Mouse (Mus musculus) cerebellum, adult 11-12 months (tissue): ENCODE measurements around the gene Gm20388.

Experiments used
- DNase-seq: peaks from one replicate; pipeline ENCODE4 v3.0.0; 2022

The Gm20388 gene

GRCm38 (mm10) chr8:120178124-120178514 is 267.5 kb downstream of the Gm20388 start:
- DNase-seq = no peak

DNA sequence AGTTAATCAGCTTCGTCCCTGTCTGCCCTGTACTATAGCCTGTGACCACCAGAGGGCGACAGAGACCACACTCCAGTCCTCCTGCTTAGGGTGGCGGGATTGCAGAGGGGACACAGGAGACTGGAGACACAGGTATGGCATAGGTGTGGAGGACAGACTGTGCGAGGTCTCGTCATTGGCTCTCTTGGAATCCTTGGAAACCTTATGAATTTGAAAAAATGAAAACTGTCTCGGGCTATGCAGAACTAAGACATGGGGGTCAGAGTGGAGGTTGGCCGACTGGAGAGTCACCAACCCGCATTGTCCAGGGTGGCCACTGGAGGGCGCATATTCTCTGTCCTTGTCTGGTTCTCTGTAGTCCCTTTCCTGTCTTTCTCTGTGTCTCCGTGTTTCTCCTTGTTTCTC is 268.4 kb downstream of the Gm20388 start:
- peak; percentile 85 for DNase-seq

DNA sequence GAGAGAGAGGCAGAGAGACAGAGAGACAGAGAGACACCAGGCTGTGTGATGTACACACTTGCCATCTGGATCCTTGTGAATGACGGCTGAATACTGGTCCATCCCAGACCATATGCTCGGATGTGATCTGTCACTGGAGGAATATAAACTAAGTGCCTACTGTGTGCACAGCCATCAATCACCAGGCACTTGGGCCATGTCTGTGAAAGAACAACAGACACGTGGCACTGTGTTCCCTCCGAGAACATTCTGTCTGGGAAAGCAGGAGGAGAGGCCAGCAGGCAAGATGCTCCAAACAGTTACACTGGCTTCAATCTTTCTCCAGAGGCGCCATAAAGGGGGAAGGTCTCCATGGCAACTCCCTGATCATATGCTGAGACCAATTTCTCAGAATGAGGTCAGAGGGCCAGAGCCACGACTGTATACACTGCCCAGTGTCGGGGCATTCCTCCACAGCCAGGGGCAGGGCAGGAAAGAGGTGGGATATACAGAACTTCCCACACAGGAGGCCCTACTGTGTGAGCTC is 269.9 kb downstream of the Gm20388 start:
- no peak for DNase-seq

- DNase-seq = no peak
These were observed 270.6 kb downstream of the Gm20388 start for GRCm38 (mm10) chr8:120181274-120181673.

DNA sequence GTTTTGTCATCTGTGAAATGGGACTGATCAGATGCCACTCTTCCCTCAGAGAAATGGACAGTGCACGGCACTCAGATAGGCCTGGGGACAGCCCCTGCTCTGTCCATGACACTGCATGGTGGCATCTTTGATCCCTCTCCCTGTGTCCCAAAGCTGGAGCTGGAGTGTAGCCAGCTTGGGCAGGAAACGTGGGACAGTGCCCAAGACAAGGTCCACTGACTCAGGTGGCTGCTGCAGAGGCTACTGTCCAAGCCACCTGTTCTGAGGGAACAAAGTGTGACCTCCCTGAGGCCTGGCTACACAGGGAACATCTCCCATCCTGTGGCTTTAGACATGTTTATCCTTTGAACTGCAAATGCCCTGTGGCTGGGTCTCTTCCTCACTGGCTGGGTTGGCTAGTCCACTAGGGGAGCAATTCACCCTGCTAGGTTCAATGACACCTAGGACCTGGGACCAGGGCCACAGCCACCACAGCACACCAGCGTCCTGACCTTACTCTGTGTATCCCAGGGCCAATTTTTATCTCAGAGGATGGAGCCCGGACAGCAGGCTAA is 271.3 kb downstream of the Gm20388 start:
- DNase-seq = no peak

- DNase-seq = no peak
These were observed 273.7 kb downstream of the Gm20388 start for GRCm38 (mm10) chr8:120184366-120184765.

GRCm38 (mm10) chr8:120184850-120185792 is 274.5 kb downstream of the Gm20388 start:
- DNase-seq = no peak

DNA sequence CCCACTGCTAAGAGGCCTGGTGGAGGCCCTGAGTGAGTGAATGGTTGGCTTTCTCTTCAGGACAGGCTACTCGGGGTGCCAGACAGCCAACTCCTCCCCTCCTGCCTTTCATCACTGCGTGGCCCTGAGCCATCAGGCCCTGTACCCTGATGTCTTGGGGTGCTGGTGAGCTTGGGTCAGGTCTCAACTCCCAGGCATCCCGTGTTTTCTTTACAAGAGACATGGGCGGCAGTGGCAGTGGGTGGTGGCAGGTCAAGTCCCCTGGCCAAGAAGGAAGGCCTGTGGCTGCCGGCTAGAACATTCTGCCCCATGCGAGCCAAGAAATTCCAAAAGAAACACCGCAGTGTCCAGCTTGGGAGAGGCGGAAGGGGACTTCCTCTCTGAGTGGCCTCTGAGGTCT is 275.8 kb downstream of the Gm20388 start:
- no peak for DNase-seq

DNA sequence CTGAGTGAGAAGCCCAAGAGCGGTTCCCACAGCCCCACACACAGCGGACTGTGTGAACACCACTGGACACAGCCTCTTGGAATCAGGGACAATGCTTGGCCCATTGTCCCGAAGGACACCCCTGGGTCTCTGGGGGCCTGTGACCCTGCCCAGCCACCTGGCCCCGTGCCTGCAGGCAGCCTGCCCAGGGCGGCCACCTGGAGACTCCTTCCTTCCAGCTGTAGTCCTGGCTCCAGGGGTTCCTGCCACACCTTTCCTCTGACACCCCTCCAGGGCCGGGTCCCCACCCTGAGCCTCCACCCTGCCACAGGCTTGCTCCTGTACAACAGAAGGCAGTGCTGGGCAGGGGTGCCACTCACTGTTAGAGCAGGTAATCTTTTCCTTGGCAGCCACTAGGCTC is 277.9 kb downstream of the Gm20388 start:
- DNase-seq = peak; percentile 59

GRCm38 (mm10) chr8:120189440-120189839 is 278.8 kb downstream of the Gm20388 start:
- no peak for DNase-seq

GRCm38 (mm10) chr8:120190107-120190809 is 279.6 kb downstream of the Gm20388 start:
- DNase-seq = peak; percentile 67

- DNase-seq = peak; percentile 92
These were observed 280.3 kb downstream of the Gm20388 start for GRCm38 (mm10) chr8:120190810-120191413.

DNA sequence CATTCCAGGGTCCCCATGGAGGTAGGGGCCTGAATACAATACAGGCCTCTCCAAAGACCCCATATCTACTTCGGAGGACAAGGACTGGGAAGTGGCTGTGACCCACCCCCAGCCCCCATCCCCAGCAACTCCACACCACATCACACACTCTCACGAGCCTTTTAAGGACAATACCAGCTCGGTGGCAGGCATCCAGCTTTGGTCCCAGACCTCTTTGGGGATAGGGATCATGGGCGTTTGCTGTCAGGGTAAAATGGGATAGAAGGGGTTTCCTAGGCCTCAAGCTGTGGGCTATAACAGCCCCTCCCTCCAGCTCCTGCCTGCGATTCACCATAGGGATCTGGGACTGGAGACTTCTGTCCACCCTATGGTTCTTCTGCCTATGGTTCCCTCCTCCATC is 281.0 kb downstream of the Gm20388 start:
- DNase-seq = no peak

DNA sequence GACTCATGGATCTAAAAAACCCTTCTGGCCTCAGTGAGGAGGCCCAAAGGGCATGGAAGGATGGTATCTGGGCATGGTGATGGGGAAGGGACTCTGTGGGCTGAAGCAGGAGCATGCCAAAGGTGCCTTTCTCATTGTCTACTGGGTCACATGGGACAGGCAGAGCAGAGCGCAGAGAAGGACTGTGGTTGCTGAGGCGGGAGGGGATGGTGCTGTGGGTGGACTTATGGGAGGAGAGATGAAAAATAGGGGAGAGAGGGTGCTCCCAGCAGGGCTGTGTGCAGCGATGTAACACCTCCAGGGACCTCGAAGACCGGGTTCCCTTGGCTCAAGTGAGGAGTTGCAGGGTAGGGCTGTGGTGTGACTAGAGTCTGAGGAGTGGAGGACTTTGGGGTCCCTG is 281.5 kb downstream of the Gm20388 start:
- no peak for DNase-seq

- DNase-seq = no peak
These were observed 290.7 kb downstream of the Gm20388 start for GRCm38 (mm10) chr8:120201351-120201750.

- DNase-seq = no peak
These were observed 291.9 kb downstream of the Gm20388 start for GRCm38 (mm10) chr8:120202546-120202945.

- no peak for DNase-seq
These were observed 294.2 kb downstream of the Gm20388 start for GRCm38 (mm10) chr8:120204736-120205360.

DNA sequence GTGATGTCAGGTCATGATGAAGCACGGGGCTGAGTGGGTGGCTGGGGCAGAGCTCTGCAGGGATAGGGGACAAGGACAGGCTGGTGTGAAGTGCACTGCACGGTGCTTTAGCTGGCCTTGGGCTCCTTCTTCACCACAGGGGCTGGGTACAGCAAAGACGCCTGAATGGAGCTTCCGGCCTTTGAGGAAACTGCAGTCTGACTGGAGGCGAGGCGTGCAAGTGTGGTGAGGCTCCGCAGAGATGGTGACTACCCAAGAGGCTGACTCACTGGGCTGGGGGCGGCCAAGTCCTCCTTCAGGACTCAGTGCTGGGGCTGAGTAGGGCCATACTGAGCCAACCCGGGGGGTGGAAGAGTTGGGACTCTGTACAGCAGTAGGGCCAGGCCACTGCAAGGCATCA is 295.3 kb downstream of the Gm20388 start:
- DNase-seq = no peak

DNA sequence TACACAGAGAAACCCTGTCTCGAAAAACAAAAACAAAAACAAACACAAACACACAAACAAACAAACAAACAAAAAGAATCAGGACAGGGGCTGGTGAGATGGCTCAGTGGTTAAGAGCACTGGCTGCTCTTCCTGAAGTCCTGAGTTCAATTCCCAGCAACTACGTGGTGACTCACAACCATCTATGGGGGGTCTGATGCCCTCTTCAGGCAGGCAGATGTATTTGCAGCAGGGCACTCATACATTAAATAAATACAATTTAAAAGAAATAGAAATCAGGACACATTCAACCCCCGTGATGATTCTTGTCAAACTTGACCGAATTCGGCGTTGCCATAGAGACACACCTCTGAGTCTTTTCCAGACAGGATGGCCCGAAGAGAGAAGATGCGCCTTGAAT is 296.7 kb downstream of the Gm20388 start:
- DNase-seq = no peak

DNA sequence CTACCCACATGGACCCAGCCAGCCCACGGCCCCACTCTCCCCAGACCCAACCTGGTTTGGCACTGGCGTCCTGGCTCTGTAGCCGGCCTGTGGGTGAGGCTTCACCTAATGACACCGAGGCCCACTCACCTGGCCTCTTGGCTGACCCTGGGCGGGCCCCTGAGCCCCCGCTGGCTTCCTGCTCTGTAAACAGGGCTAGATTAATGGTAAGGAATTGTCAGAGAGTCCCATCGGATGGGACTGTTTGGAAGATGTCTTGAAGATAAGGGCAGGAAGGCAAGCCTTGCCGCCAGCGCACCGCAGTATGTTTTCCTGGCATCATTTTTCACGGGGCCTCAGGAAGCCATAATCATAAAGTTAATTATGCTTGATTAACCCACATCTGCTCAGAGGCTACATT is 297.5 kb downstream of the Gm20388 start:
- no peak for DNase-seq

- DNase-seq = no peak
These were observed 300.7 kb downstream of the Gm20388 start for GRCm38 (mm10) chr8:120211345-120211744.

DNA sequence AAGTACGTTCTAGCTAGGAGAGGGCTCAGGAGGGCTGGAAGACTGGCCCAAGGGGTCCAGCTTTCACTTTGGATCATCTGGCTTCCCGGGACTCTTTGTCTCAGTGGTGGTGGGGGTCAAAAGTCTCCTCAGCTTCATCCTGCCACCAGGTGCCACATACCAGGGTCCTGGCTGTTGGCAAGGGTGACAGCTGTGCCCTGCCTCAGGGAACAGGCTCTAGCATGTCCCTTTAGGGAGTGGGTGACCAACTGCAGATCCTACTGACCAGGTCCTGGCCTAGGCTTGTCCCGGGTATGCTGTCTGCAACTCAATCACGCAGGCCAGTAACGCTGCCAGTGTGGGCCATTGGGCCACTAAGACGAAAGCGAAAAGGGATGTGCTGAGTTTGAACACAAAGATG is 302.0 kb downstream of the Gm20388 start:
- DNase-seq = no peak

GRCm38 (mm10) chr8:120213229-120213628 is 302.6 kb downstream of the Gm20388 start:
- peak; percentile 44 for DNase-seq
